Mouse (Mus musculus): ENCODE measurements around the gene Ccnd2. TPM values are rescaled to one million over a fixed set of nuclear protein-coding genes. Genes with fewer than 3 reads are reported as not detected.
A peak's percentile ranks its signal among the peaks of the same experiment; 100 is the strongest.

The Ccnd2 gene
- 163 and 239 TPM in 2 replicates for polyA plus RNA-seq (2014; fragmentation: Nextera tagmentation; extraction: Ambion mirVana)

- peak; percentile 58 for DNase-seq (ENCODE audit: low spot score)
- under 1% methylated on average over 39 of the region's 40 CpGs for WGBS
- H3K4me2 ChIP-seq (replicated peaks) = peak within 1 kb of the TSS; percentile 79
- peak within 1 kb of the TSS; percentile 47 for H3K4me3 ChIP-seq (replicated peaks; ENCODE audit: low read length)
- no peaks in the 10 kb centered on the region for H3K36me3 ChIP-seq (replicated peaks; ENCODE audit: control insufficient read depth, insufficient read depth)
- H3K4me1 ChIP-seq (replicated peaks; ENCODE audit: control insufficient read depth, insufficient read depth, low read length) = peaks cover 48% of the 10 kb centered on the region
- H3K9me3 ChIP-seq (ENCODE audit: control insufficient read depth, low read length) = no peaks in the 10 kb centered on the region
- H3K27ac ChIP-seq = peak within 1 kb of the TSS; percentile 9; the same call in 1 of the 2 replicates
- peaks cover 79% of the 10 kb centered on the region for H3K27me3 ChIP-seq (ENCODE audit: control insufficient read depth, insufficient read depth, low read length)
- ATAC-seq (ENCODE audit: low FRiP score) = peak; percentile 52
- peak within 1 kb of the TSS; percentile 30; the same call in 1 of the 2 replicates for H3K9ac ChIP-seq
Measured at GRCm38 (mm10) chr6:127152106-127152951, at the start of gene Ccnd2. Gene Ccnd2, minus strand, starts transcription at chr6:127152193.

DNA sequence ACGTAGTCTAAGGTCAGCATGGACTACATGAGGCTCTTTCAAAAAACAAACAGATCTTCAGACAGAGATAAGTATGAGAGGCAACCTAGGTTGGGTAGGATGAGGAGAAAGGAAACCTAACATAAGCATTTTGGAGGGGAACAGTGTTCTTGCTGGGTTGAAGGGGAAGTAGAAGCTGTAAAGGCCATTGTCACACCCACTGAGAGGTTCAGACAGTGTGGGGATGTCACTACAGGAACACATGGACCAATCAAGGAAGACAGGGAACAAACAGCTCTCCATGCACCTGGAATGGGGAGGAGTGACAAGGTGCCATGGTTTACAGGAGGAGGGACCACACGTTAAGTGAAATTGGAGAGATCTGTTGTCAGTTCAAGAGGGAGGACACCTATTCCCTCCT is 45.0 kb upstream of the Ccnd2 start:
- Histone ChIP-seq H3K36me3 (replicated peaks; ENCODE audit: control insufficient read depth, insufficient read depth) (no peaks in the 10 kb centered on the region), H3K4me3 (replicated peaks; ENCODE audit: low read length) (no peak overlapping the region), H3K4me1 (replicated peaks; ENCODE audit: control insufficient read depth, insufficient read depth, low read length) (no peaks in the 10 kb centered on the region), H3K27me3 (ENCODE audit: control insufficient read depth, insufficient read depth, low read length) (no peaks in the 10 kb centered on the region), H3K9me3 (ENCODE audit: control insufficient read depth, low read length) (no peaks in the 10 kb centered on the region), H3K4me2 (replicated peaks) (no peak overlapping the region), H3K9ac (no peak overlapping the region), H3K27ac (no peak overlapping the region)
- WGBS = 87% methylated on average over 2 of the region's 2 CpGs
- ATAC-seq (ENCODE audit: low FRiP score) = no peak
- no peak for DNase-seq (ENCODE audit: low spot score)

DNA sequence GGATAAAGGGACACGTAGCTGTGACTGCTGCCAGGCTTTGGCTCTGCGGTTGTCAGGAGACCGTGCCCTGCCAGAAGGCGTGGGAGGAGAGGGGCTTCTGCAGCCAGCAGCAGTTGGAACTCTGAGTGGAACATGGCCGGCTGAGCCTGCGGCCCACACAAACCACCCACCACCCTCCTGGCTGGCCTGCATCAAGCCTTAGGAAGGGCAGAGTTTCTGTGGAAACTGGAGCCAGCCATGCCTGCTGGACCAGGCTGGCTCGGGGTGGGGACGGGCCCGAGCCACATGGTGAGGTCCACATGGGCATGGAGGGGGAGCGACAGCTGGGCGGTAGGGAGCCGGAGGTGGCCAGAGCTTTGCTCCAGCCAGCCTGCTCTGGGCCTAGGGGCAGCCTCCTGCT is 29.3 kb upstream of the Ccnd2 start:
- Histone ChIP-seq H3K36me3 (replicated peaks; ENCODE audit: control insufficient read depth, insufficient read depth) (no peaks in the 10 kb centered on the region), H3K27me3 (ENCODE audit: control insufficient read depth, insufficient read depth, low read length) (no peaks in the 10 kb centered on the region), H3K9me3 (ENCODE audit: control insufficient read depth, low read length) (no peaks in the 10 kb centered on the region), H3K4me2 (replicated peaks) (no peak overlapping the region), H3K27ac (no peak overlapping the region), H3K4me1 (replicated peaks; ENCODE audit: control insufficient read depth, insufficient read depth, low read length) (0 out of 2 replicates have a peak, but pooled peaks cover 8% of the 10 kb centered on the region), H3K4me3 (replicated peaks; ENCODE audit: low read length) (no peak overlapping the region), H3K9ac (no peak overlapping the region)
- DNase-seq (ENCODE audit: low spot score) = no peak
- ATAC-seq (ENCODE audit: low FRiP score) = no peak
- WGBS = 74% methylated on average over 10 of the region's 12 CpGs

DNA sequence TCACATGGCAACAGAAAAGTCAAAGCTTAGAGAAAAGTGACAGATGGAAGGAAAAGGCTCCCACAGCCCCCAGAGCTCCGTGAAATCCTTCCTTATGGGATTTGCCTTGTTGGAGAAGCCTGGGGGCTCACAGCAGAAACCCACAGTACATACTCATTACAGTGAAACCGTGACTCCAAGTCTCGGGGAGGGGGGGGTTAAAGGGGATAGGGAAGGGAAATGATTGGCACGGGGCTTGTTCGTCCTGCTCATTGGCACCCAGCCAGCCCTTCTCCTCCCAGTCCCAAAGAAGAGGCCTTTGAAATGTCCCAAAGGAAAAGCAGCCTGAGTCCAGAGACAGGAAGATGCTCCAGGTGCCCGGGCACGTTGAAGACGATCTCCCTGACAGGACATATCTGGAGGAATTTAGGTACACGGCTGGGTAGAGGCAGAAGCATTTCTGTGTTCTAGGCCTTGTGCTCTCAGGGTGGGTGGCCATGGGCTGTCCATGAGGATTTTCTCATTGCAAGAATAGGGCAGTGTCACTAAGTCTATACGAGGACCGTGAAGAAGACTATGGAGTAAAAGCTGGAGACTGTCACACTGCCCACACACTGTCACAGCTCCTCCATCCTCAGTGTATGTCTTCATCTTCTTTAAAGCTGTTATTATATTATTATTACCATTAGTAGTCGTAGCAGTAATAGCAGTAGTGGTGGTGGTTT is 27.2 kb upstream of the Ccnd2 start:
- Histone ChIP-seq H3K27me3 (ENCODE audit: control insufficient read depth, insufficient read depth, low read length) (no peaks in the 10 kb centered on the region), H3K4me2 (replicated peaks) (no peak overlapping the region), H3K9me3 (ENCODE audit: control insufficient read depth, low read length) (no peaks in the 10 kb centered on the region), H3K4me1 (replicated peaks; ENCODE audit: control insufficient read depth, insufficient read depth, low read length) (0 out of 2 replicates have a peak, but pooled peaks cover 8% of the 10 kb centered on the region), H3K9ac (no peak overlapping the region), H3K4me3 (replicated peaks; ENCODE audit: low read length) (no peak overlapping the region), H3K36me3 (replicated peaks; ENCODE audit: control insufficient read depth, insufficient read depth) (no peaks in the 10 kb centered on the region), H3K27ac (no peak overlapping the region)
- DNase-seq (ENCODE audit: low spot score) (no peak), ATAC-seq (ENCODE audit: low FRiP score) (peak; percentile 49; the same call in 1 of the 2 replicates)
- 46% methylated on average over 12 of the region's 12 CpGs for WGBS

DNA sequence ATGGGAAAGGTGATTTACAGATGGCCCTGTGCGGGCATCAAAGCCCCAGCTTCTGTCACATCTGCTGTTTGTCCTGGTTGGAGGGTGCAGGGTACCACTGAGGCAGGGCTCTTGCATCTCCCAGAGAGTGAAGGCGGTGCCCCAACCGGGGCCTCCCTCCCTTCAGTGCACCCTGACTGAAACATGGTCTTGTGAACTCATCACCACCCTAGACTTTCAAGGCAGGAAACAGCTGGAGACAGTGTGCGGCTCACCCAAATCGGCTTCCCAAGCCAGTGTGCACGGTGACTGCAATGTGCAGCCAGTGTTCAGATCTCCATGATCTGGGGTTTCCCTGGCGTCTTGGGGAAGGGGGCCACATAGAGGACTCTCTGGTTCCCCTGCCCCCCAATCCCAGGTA is 26.0 kb upstream of the Ccnd2 start:
- Histone ChIP-seq H3K4me3 (replicated peaks; ENCODE audit: low read length) (no peak overlapping the region), H3K4me1 (replicated peaks; ENCODE audit: control insufficient read depth, insufficient read depth, low read length) (0 out of 2 replicates have a peak, but pooled peaks cover 8% of the 10 kb centered on the region), H3K9ac (no peak overlapping the region), H3K27me3 (ENCODE audit: control insufficient read depth, insufficient read depth, low read length) (no peaks in the 10 kb centered on the region), H3K4me2 (replicated peaks) (no peak overlapping the region), H3K27ac (no peak overlapping the region), H3K9me3 (ENCODE audit: control insufficient read depth, low read length) (no peaks in the 10 kb centered on the region), H3K36me3 (replicated peaks; ENCODE audit: control insufficient read depth, insufficient read depth) (no peaks in the 10 kb centered on the region)
- no peak for DNase-seq (ENCODE audit: low spot score)
- ATAC-seq (ENCODE audit: low FRiP score) = no peak
- 86% methylated on average over 7 of the region's 7 CpGs for WGBS

DNA sequence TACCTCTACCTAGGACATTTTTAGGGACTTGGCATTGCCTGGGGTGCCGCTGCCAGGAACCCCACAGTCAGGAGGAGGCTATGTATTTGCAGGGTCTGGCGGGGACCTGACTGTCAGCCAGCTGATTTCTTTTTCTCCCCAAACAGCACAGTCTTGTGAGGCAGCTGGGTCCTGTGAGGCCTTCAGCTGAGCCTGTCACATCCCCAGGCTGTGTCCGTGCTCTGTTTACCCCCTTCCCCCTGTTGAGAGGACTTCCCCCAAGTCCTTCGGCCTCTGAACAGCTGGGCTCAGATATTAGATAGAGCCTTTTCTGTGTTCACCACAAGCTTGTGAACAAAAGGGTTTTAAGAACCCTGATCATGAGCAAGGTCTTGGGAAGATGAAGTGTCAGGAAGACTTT is 25.4 kb upstream of the Ccnd2 start:
- H3K4me1 ChIP-seq (replicated peaks; ENCODE audit: control insufficient read depth, insufficient read depth, low read length) = 0 out of 2 replicates have a peak, but pooled peaks cover 8% of the 10 kb centered on the region
- no peak overlapping the region for H3K4me2 ChIP-seq (replicated peaks)
- H3K27me3 ChIP-seq (ENCODE audit: control insufficient read depth, insufficient read depth, low read length) = no peaks in the 10 kb centered on the region
- no peak overlapping the region for H3K9ac ChIP-seq
- H3K4me3 ChIP-seq (replicated peaks; ENCODE audit: low read length) = no peak overlapping the region
- ATAC-seq (ENCODE audit: low FRiP score) (no peak), DNase-seq (ENCODE audit: low spot score) (no peak)
- H3K9me3 ChIP-seq (ENCODE audit: control insufficient read depth, low read length) = no peaks in the 10 kb centered on the region
- H3K36me3 ChIP-seq (replicated peaks; ENCODE audit: control insufficient read depth, insufficient read depth) = no peaks in the 10 kb centered on the region
- H3K27ac ChIP-seq = no peak overlapping the region
- 32% methylated on average over 4 of the region's 4 CpGs for WGBS

GRCm38 (mm10) chr6:127172461-127172860 is 20.5 kb upstream of the Ccnd2 start:
- Histone ChIP-seq H3K9ac (no peak overlapping the region), H3K4me3 (replicated peaks; ENCODE audit: low read length) (no peak overlapping the region), H3K4me2 (replicated peaks) (no peak overlapping the region), H3K4me1 (replicated peaks; ENCODE audit: control insufficient read depth, insufficient read depth, low read length) (0 out of 2 replicates have a peak, but pooled peaks cover 4% of the 10 kb centered on the region), H3K27ac (no peak overlapping the region), H3K27me3 (ENCODE audit: control insufficient read depth, insufficient read depth, low read length) (no peaks in the 10 kb centered on the region), H3K36me3 (replicated peaks; ENCODE audit: control insufficient read depth, insufficient read depth) (no peaks in the 10 kb centered on the region), H3K9me3 (ENCODE audit: control insufficient read depth, low read length) (no peaks in the 10 kb centered on the region)
- ATAC-seq (ENCODE audit: low FRiP score) = no peak
- no peak for DNase-seq (ENCODE audit: low spot score)
- 85% methylated on average over 11 of the region's 11 CpGs for WGBS

GRCm38 (mm10) chr6:127170734-127171133 is 18.7 kb upstream of the Ccnd2 start:
- H3K27me3 ChIP-seq (ENCODE audit: control insufficient read depth, insufficient read depth, low read length) = no peaks in the 10 kb centered on the region
- no peaks in the 10 kb centered on the region for H3K4me1 ChIP-seq (replicated peaks; ENCODE audit: control insufficient read depth, insufficient read depth, low read length)
- WGBS = 86% methylated on average over 8 of the region's 8 CpGs
- no peak for DNase-seq (ENCODE audit: low spot score)
- ATAC-seq (ENCODE audit: low FRiP score) = no peak
- H3K27ac ChIP-seq = no peak overlapping the region
- no peaks in the 10 kb centered on the region for H3K36me3 ChIP-seq (replicated peaks; ENCODE audit: control insufficient read depth, insufficient read depth)
- H3K9me3 ChIP-seq (ENCODE audit: control insufficient read depth, low read length) = no peaks in the 10 kb centered on the region
- H3K9ac ChIP-seq = no peak overlapping the region
- H3K4me2 ChIP-seq (replicated peaks) = no peak overlapping the region
- H3K4me3 ChIP-seq (replicated peaks; ENCODE audit: low read length) = no peak overlapping the region

DNA sequence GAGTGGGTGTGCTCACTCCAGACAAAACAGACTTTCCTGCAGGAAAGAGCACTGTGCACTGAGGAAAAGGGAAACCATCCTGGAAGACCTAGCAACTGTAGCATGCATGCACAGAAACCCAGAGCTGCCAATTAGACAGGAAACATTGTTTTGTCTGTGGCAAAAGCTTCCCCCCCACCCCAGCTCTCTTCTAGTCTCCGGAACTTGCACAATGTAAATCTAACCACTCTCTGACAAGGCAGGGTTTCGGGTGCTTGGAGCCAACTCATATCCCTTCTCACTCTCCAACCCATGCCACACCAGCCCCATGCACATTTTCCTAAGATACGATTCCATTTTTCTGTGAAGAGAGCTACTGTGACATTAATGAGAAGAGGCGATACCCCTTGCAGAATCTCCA is 13.7 kb upstream of the Ccnd2 start:
- no peak overlapping the region for H3K9ac ChIP-seq
- no peaks in the 10 kb centered on the region for H3K4me1 ChIP-seq (replicated peaks; ENCODE audit: control insufficient read depth, insufficient read depth, low read length)
- no peak overlapping the region for H3K4me3 ChIP-seq (replicated peaks; ENCODE audit: low read length)
- H3K27ac ChIP-seq = no peak overlapping the region
- H3K27me3 ChIP-seq (ENCODE audit: control insufficient read depth, insufficient read depth, low read length) = no peaks in the 10 kb centered on the region
- no peaks in the 10 kb centered on the region for H3K9me3 ChIP-seq (ENCODE audit: control insufficient read depth, low read length)
- H3K4me2 ChIP-seq (replicated peaks) = no peak overlapping the region
- no peaks in the 10 kb centered on the region for H3K36me3 ChIP-seq (replicated peaks; ENCODE audit: control insufficient read depth, insufficient read depth)
- ATAC-seq (ENCODE audit: low FRiP score) = no peak
- 77% methylated on average over 4 of the region's 4 CpGs for WGBS
- no peak for DNase-seq (ENCODE audit: low spot score)
